Mouse (Mus musculus) spleen, postnatal 14 days (tissue): ENCODE data around the gene Palm3.

Source experiments
- DNase-seq, 2 experiments: peaks; one replicate each; pipeline ENCODE4 v3.0.0; 2021 to 2022; ENCODE audit warnings: low spot score in 2 of 2

The Palm3 gene

DNA sequence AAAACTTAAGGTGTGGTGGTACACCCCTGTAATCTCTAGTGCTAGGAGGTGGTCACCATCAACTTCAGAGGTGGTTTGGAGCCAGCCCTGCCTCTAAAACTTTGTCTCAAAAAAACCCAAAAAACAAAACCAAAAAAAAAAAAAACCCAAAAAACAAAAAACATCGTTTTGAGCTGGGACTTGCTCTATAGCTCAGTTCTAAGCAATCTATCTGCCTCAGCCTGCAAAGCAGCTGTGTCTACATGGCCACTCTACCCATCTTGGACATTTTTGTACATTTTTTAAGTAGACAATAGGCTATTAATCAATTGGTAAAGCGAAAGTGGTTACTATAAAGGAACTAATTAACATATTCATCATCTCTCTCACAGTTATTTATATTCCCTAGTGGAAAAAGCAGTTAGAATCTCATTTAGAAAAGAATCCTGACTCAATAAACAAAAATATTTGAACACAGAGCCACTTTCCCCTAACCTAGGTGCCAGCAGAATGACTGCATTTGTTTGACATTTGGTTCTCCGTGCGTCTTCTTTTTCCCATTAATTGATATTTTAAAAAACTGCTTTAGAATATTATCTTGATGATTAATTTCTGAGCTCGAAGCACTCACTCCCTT lies 44.3 kb downstream of the Palm3 start:
- DNase-seq = no peak

GRCm38 (mm10) chr8:84066291-84066930 lies 45.1 kb downstream of the Palm3 start, which contains the start of gene Rfx1:
Rfx1 (plus strand) TSS chr8:84066834.
- peak; percentile 96 to 98 for DNase-seq

GRCm38 (mm10) chr8:84067047-84067573 lies 45.8 kb downstream of the Palm3 start:
- DNase-seq = peak; percentile 97 to 98

DNA sequence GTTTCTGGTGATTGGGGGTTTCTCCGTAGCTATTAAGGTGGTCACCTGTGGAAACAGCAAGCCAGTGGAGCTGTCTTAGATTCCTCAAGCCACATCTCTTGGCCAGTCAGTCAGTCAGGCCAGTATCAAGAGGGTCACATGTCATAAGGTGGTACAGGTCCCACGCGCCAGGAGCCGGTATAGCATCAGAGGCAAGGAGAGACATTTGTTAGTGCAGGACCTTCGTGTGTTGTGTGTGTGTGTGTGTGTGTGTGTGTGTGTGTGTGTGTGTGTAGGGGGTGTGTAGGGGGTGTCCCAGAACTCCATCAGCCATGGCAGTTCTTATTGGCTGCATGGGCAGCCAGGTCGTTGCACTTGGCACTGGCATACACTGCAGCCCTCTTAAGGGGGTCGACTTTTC lies 46.6 kb downstream of the Palm3 start:
- no peak for DNase-seq

GRCm38 (mm10) chr8:84068316-84069035 lies 47.2 kb downstream of the Palm3 start:
- DNase-seq = no peak

- DNase-seq = no peak
Measured at GRCm38 (mm10) chr8:84069169-84069568, 47.9 kb downstream of the Palm3 start.

DNA sequence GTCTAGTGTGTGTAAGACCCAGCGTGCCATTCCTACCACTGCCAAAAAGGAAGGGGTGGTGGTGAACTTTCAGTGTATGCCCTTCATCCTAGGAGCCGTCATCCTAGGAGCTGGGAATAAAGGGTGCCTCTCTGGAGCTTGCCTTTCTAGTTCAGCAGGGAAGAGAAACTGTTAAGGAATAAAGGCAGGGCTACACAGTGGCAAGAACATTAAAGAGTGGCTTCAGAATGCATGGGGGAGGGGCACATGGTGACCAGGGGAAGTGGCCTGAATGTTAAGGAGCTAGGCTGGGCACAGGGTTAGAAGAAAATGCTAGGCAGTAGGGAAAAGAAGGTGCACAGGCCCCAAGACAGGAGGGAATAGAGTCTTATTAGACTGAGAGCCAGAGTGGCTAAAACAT lies 48.5 kb downstream of the Palm3 start:
- DNase-seq = no peak

GRCm38 (mm10) chr8:84070241-84070640 lies 49.0 kb downstream of the Palm3 start:
- DNase-seq = no peak

- no peak for DNase-seq
Measured at GRCm38 (mm10) chr8:84070667-84071066, 49.4 kb downstream of the Palm3 start.

DNA sequence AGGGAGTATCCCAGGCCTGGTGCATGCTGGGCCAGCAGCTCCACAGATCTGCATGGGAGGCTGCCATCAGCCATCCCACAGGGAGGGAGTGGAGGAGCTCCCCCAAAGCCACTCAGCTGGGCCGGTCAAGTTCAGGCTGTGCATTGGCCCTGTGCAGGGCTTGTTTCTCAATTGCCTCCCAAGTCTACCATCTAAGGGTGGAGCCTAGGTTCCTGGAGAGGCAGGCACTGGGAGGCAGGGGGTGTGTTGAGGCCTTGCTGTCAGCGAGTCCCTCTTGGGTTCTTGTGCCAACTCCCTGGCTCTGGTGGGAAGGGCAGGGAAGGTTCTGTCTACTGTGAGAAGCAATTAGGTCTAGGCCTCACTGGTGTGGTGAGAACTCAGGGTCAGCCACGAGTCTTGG lies 50.6 kb downstream of the Palm3 start:
- no peak for DNase-seq

GRCm38 (mm10) chr8:84072321-84072720 lies 51.0 kb downstream of the Palm3 start:
- DNase-seq = no peak

GRCm38 (mm10) chr8:84073230-84073976 lies 52.1 kb downstream of the Palm3 start:
- DNase-seq = no peak

DNA sequence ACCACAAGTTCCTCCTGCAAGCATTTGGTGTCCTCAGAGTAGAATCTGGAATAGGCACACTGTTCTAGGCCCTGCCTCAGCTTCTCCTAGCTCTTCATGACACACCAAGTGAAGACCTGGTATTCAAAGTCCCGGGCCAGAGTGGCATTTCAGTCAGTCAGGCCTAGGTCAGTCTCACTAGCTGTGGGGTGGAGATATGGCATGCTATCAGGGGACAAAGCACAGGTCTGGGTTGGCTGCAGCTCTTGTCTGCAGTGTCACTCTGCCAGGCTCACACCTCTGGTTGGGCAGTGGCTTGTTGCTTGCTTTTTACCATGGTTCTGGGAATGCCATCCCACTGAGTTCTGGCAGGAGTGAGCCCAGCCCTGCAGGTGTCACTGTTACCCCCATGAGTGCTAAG lies 55.1 kb downstream of the Palm3 start:
- no peak for DNase-seq

DNA sequence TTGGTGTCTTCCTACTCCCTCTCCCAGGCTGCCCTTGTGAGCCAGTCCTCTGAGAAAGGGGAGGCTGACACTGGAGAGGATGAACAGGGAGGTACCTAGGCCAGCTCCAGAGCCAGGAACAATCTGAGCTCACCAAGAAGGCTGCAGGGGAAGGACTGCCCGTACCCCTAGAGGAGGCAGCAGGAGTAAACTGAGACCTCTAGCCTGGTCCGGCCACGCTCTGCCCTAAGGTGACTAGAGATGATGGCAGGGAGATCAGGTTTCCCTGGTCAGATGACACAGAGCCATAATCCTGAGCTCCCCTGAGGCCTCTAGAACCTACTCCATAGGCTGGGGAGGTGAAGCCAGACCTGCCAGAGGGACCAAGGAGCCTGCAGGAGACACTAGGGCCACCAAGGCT lies 55.6 kb downstream of the Palm3 start:
- no peak for DNase-seq

DNA sequence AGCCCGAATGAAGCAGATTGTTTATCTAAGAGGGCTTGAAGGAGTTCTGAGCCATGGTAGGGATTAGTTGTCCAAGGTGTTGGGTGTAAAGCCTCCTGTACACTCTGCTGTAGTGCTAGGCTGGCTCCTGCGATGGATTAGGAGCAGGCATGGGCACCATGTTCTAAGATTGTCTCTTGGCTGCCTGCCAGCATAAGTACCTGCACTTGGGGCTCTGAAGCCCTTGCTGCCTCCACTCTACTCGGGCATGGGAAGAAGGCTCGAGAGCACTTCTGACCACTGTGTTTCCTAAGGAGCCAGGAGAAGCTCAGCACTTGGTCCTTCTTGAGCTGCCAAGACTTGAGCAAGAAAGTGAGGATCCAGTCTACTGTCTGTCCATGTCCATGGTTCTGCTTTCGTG lies 57.9 kb downstream of the Palm3 start:
- no peak for DNase-seq
